Mouse (Mus musculus) neural tube, embryonic 12.5 days (tissue): Measurements from ENCODE around the gene Olfr67. TPM values are rescaled to one million over a fixed set of nuclear protein-coding genes. Genes with fewer than 3 reads are reported as not detected.
"Not testable (repeated sequence)": the region's sequence is repeated elsewhere in the genome, so short reads cannot be mapped to it uniquely, and the experiment has no call there.

Experiments used
- ATAC-seq: fragments of 200-750 bp; cut with Nextera tagmentation; 2 replicates; pipeline ENCODE4 v1.8.0; 2017; ENCODE audit warnings: low read depth, mild to moderate bottlenecking, moderate TSS enrichment, moderate library complexity; ENCODE audit not compliant: low FRiP score
- H3K27ac ChIP-seq: fragments of 300-500 bp; sonication (generic); 2 replicates; pipeline ENCODE4 v1.5.1; 2016
- H3K27me3 ChIP-seq: fragments of 300-500 bp; sonication (generic); replicated peaks from 2 replicates; pipeline ENCODE4 v1.6.1; 2016; ENCODE audit warnings: mild to moderate bottlenecking
- H3K36me3 ChIP-seq: fragments of 300-500 bp; sonication (generic); 2 replicates; pipeline ENCODE4 v1.6.1; 2016; ENCODE audit warnings: mild to moderate bottlenecking
- H3K4me1 ChIP-seq: fragments of 300-500 bp; sonication (generic); 2 replicates; pipeline ENCODE4 v1.6.1; 2016
- H3K4me2 ChIP-seq: fragments of 300-500 bp; sonication (generic); replicated peaks from 2 replicates; pipeline ENCODE4 v1.6.1; 2016; ENCODE audit warnings: mild to moderate bottlenecking
- H3K4me3 ChIP-seq: fragments of 300-500 bp; sonication (generic); 2 replicates; pipeline ENCODE4 v1.5.1; 2016
- H3K9ac ChIP-seq: fragments of 300-500 bp; sonication (generic); 2 replicates; pipeline ENCODE4 v1.6.1; 2016; ENCODE audit warnings: mild to moderate bottlenecking
- H3K9me3 ChIP-seq: fragments of 300-500 bp; sonication (generic); 2 replicates; pipeline ENCODE4 v1.6.1; 2016; ENCODE audit warnings: mild to moderate bottlenecking
- WGBS: fragments of 180-500 bp; shearing (Covaris S2); methylation state at CpG from one replicate; pipeline ENCODE4 v1.1.7; 2016; 5-methylcytosine and 5-hydroxymethylcytosine counted together
- polyA plus RNA-seq: library from polyadenylated mRNA; unstranded; fragments of >200 nt; fragmentation: Nextera tagmentation; extraction: Ambion mirVana; gene quantifications from 2 replicates; pipeline ENCODE4 v1.2.1, GENCODE M21; 2016

Olfr67 gene
- polyA plus RNA-seq, 1 experiment from 2014 or later: not detected

DNA sequence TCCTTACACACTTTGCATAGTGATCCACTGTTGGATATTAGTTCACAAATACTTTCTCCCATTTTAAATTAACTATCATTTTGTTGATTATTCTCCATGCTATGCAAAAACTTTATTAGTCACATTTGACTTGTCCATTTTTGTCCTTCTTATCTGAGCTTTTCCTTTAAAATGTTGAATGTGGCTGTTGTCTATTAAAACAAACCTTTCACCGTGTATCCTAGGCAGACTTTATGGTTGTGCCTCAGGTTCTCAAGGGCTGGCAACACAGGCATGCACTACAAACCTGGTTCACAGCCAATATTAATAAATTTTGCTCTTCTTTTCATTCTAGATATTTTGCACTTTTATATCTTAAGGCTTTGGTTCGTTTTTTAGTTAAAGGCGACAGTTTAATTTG is 19.1 kb upstream of the Olfr67 start:
- Histone ChIP-seq H3K27me3 (no peaks in the 10 kb centered on the region), H3K4me3 (no peak overlapping the region), H3K9ac (no peak overlapping the region), H3K4me2 (no peak overlapping the region), H3K4me1 (no peaks in the 10 kb centered on the region), H3K36me3 (no peaks in the 10 kb centered on the region), H3K27ac (no peak overlapping the region), H3K9me3 (no peaks in the 10 kb centered on the region)
- no peak for ATAC-seq
- 79% methylated on average over 3 of the region's 3 CpGs for WGBS

GRCm38 (mm10) chr7:103810296-103810695 is 18.7 kb upstream of the Olfr67 start:
- Histone ChIP-seq H3K4me2 (no peak overlapping the region), H3K27ac (no peak overlapping the region), H3K4me3 (no peak overlapping the region), H3K4me1 (no peaks in the 10 kb centered on the region), H3K9ac (no peak overlapping the region), H3K36me3 (no peaks in the 10 kb centered on the region), H3K27me3 (no peaks in the 10 kb centered on the region), H3K9me3 (no peaks in the 10 kb centered on the region)
- ATAC-seq: no peak
- 87% methylated on average over 1 of the region's 1 CpGs for WGBS

GRCm38 (mm10) chr7:103809801-103810155 is 18.2 kb upstream of the Olfr67 start:
- no peaks in the 10 kb centered on the region for H3K36me3 ChIP-seq
- H3K4me1 ChIP-seq: no peaks in the 10 kb centered on the region
- H3K9me3 ChIP-seq: no peaks in the 10 kb centered on the region
- ATAC-seq: no peak
- no peak overlapping the region for H3K27ac ChIP-seq
- no peaks in the 10 kb centered on the region for H3K27me3 ChIP-seq
- 87% methylated on average over 1 of the region's 1 CpGs for WGBS
- H3K9ac ChIP-seq: no peak overlapping the region
- no peak overlapping the region for H3K4me3 ChIP-seq
- H3K4me2 ChIP-seq: no peak overlapping the region

DNA sequence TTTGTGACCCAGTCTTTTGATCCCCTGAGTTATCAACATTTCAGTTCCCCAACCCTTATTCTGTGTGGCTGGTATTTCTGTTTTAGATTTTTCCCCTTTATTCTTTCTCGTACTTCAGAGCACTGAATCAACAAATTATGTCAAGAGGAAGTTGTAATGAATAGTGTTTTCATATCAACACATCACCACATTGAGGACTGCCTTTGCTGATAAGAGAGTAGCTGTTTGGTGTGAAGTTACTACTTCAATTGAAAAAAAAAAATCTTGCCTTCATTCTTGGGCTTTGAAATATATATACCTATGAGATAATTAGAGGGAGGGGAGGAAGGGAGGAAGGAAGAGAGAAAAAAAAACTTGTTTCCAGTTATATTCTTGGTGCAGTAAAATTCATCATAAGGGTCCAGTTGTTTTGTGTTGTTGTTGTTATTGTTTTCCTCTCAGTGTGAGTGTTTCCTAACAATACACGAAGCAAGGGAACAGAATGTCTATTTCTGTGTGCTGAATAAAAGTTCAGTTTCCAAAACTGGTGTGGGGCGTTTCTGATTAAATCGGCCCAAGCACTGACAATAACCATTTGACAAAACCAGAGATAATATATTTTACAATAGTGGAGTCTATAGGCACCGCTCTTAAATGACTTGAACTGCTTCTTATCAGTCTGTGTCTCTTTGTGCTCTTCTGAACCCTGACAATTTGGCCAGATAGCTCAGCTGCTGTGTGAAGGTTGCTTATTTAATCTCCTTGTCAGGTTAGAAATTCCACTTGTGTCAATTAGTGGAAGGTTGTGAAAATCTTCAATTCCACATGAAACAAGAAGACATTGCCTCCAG is 17.6 kb upstream of the Olfr67 start:
- no peak overlapping the region for H3K27ac ChIP-seq
- no peak overlapping the region for H3K4me3 ChIP-seq
- H3K27me3 ChIP-seq: no peaks in the 10 kb centered on the region
- no peaks in the 10 kb centered on the region for H3K4me1 ChIP-seq
- H3K9me3 ChIP-seq: no peaks in the 10 kb centered on the region
- WGBS: 72% methylated on average over 5 of the region's 5 CpGs
- H3K9ac ChIP-seq: no peak overlapping the region
- H3K36me3 ChIP-seq: no peaks in the 10 kb centered on the region
- no peak for ATAC-seq
- H3K4me2 ChIP-seq: no peak overlapping the region

DNA sequence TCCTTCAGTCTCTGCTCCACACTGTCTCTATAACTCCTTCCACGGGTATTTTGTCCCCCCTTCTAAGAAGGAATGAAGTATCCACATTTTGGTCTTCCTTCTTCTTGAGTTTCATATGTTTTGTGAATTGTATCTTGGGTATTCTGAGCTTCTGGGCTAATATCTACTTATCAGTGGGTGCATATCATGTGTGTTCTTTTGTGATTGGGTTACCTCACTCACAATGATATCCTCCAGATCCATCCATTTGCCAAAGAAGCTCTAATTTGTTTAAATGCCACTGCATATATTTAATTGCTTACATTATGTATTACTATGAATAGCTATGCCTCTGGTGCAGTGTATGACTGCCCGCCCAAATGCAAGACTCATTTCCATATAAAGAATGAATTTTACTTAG is 16.5 kb upstream of the Olfr67 start:
- H3K9ac ChIP-seq, ATAC-seq, H3K4me3 ChIP-seq, H3K27me3 ChIP-seq, H3K27ac ChIP-seq, H3K4me1 ChIP-seq, H3K36me3 ChIP-seq, H3K4me2 ChIP-seq, H3K9me3 ChIP-seq: not testable (repeated sequence)
- WGBS: 80% methylated on average over 2 of the region's 2 CpGs

DNA sequence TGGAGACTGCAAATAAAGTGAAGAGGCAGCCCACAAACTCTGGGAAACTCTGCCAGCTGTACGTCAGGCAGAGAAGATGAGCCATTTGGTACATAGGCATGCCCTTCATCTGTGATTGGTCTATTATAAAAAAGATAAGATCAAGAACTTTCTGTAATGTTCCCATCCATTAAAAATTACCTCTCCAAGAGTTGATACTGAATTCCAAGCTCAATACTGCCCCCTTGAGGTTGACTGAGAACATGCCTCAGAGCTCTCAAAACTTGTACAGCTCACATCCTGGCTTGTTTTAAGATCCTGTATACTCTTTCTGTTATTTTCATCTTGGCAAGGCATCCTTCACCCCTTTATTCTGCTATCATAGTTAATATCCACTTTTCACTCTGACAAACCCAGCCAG is 15.2 kb upstream of the Olfr67 start:
- Histone ChIP-seq H3K4me2 (no peak overlapping the region), H3K9me3 (no peaks in the 10 kb centered on the region), H3K27me3 (no peaks in the 10 kb centered on the region), H3K27ac (no peak overlapping the region), H3K36me3 (no peaks in the 10 kb centered on the region), H3K4me3 (no peak overlapping the region), H3K9ac (no peak overlapping the region), H3K4me1 (no peaks in the 10 kb centered on the region)
- WGBS: 60% methylated on average over 1 of the region's 1 CpGs
- no peak for ATAC-seq

DNA sequence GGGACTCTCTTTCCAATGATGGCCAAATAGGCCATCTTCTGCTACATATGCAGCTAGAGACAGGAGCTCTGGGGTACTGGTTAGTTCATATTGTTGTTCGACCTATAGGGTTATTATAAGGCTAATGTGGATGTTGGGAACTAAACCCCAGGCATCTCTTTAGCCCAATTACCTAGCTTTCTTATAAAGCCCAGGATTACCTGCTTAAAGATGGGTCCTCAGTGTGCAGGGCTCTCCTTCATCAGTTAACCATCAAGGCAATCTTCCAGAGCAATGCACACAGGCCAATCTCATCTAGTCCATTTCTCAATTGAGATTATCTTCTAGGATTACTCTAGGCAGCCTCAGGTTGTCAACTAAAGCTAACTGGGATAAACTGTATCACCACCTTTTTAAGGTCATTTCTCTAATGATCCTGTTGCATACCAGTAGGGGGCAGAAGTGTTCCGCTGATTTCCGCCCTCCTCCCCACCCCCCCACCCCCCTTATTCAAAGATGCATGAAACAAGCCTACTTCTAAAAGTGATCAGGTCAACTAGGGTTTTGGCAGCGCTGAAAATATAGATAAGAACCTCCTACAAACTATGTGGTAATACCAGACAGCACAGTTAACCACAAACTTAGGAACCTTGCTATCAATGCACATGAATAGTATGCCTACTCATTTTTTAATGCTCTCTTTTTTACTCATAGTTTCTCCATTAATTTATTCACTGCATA is 1.2 kb upstream of the Olfr67 start:
- no peaks in the 10 kb centered on the region for H3K36me3 ChIP-seq
- no peak overlapping the region for H3K27ac ChIP-seq
- no peak overlapping the region for H3K4me3 ChIP-seq
- H3K9me3 ChIP-seq: no peaks in the 10 kb centered on the region
- WGBS: 39% methylated on average over 4 of the region's 4 CpGs
- ATAC-seq: no peak
- H3K27me3 ChIP-seq: no peaks in the 10 kb centered on the region
- no peak overlapping the region for H3K9ac ChIP-seq
- H3K4me2 ChIP-seq: no peak overlapping the region
- no peaks in the 10 kb centered on the region for H3K4me1 ChIP-seq

DNA sequence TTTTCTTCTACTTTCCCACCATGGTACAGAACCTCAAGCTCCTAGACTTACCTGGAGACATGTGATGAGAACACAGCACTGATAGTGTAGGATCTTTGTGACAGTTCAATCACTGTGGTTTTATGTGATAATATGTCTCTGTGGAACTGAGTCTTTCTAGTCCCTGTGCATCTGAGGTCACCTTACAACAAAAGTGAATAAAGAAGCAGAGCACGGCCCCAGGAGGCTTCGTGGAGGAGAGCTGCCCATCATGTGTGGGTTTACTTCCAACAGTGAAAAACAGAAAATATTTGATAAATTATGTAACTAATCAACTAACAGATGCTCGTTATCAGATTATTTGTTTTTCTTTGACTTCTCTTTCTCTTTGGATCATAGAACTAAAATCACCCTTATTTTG is 12.0 kb downstream of the Olfr67 start, which contains the start of gene Olfr68:
TSS of gene Olfr68 (minus strand) at position 101 of the 400 bp plus-strand sequence.
- H3K27ac ChIP-seq: no peak within 1 kb of the TSS
- 80% methylated on average over 3 of the region's 3 CpGs for WGBS
- no peaks in the 10 kb centered on the region for H3K4me1 ChIP-seq
- H3K27me3 ChIP-seq: no peaks in the 10 kb centered on the region
- no peak within 1 kb of the TSS for H3K4me3 ChIP-seq
- H3K36me3 ChIP-seq: no peaks in the 10 kb centered on the region
- no peaks in the 10 kb centered on the region for H3K9me3 ChIP-seq
- ATAC-seq: no peak
- no peak within 1 kb of the TSS for H3K4me2 ChIP-seq
- H3K9ac ChIP-seq: no peak within 1 kb of the TSS

- not testable (repeated sequence) for ATAC-seq, H3K9ac ChIP-seq
Observed at GRCm38 (mm10) chr7:103777652-103778051, 14.0 kb downstream of the Olfr67 start.

GRCm38 (mm10) chr7:103771494-103771893 is 20.1 kb downstream of the Olfr67 start, which contains the start of gene Olfr69:
TSS of gene Olfr69 (minus strand) at chr7:103771594.
- ATAC-seq: no peak
- Histone ChIP-seq H3K9ac (no peak within 1 kb of the TSS), H3K4me1 (no peaks in the 10 kb centered on the region), H3K36me3 (no peaks in the 10 kb centered on the region), H3K4me2 (no peak within 1 kb of the TSS), H3K9me3 (no peaks in the 10 kb centered on the region), H3K27me3 (no peaks in the 10 kb centered on the region), H3K4me3 (no peak within 1 kb of the TSS), H3K27ac (no peak within 1 kb of the TSS)
- 88% methylated on average over 2 of the region's 2 CpGs for WGBS

More at GRCm38 (mm10) chr7:103777652-103778051, 14.0 kb downstream of the Olfr67 start:
- not testable (repeated sequence) for H3K4me2 ChIP-seq, H3K27ac ChIP-seq, H3K4me3 ChIP-seq, H3K27me3 ChIP-seq, H3K36me3 ChIP-seq, H3K9me3 ChIP-seq, H3K4me1 ChIP-seq
- WGBS: 89% methylated on average over 4 of the region's 4 CpGs

DNA sequence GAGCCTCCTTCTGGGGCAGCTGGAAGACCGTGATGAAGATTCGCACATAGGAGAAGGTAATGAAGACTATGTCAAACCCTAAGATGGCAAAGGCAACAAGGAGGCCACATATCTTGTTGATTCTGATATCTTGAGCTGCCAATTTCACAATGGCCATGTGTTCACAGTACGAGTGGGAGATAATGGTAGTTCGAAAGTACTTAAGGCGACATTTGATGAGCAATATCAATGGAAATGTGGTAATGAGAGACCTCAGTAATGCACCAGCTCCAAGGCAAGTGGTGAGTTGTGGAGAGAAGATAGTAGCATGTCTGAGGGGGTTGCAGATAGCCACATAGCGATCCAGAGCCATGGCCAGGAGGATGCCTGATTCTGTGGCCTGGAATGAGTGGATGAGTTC is 23.9 kb downstream of the Olfr67 start:
- not testable (repeated sequence) for H3K27ac ChIP-seq, H3K4me2 ChIP-seq, H3K4me1 ChIP-seq, H3K4me3 ChIP-seq, H3K27me3 ChIP-seq, H3K9me3 ChIP-seq, H3K36me3 ChIP-seq, H3K9ac ChIP-seq, ATAC-seq
- WGBS: 91% methylated on average over 6 of the region's 6 CpGs

- not testable (repeated sequence) for H3K27ac ChIP-seq, H3K4me1 ChIP-seq, H3K4me2 ChIP-seq, H3K36me3 ChIP-seq, ATAC-seq, H3K27me3 ChIP-seq, H3K9ac ChIP-seq, H3K4me3 ChIP-seq, H3K9me3 ChIP-seq
- 91% methylated on average over 6 of the region's 6 CpGs for WGBS
Observed at GRCm38 (mm10) chr7:103762212-103762611, 29.4 kb downstream of the Olfr67 start.
